Mouse (Mus musculus): ENCODE results near the gene Hexim1.
A peak's percentile ranks its signal among the peaks of the same experiment; 100 is the strongest.

The Hexim1 gene

DNA sequence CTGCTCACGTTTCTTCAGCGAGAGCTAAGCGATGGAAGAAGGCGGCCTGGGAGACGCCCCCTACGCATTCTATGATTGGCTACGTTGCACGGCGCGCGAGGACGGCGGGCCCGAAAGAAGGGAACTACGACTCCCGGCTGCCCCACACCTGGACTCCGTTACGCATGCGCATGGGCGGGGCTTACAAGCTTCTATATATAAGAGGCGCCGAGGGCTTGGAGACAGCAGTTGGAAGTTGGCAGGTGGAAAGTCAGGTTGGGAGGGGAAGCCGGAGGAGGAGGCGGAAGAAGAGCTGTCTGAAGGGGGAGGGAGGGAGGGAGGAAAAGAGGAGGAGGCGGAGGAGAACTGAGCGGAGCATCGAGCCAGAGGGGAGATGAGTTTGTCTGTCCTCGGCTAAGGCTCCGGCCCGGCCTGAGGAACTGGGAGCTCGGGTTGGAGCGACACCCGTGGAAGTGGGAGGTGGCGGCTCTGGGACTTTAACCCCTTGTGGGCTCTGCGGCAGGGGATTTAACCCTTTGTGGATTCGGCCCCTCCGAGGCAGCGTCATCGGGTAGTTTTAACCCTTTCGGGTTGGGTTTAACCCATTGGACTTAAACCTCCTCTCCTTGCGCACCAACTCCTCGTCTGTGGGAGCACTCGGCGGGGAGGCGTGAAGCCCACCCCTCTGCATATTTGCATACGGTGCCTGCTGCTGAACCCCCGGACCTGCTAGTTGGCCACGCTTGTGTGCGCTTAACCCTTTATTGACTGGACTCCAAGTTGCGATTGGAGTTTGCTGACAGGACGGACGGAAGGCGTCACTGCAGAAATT is at the start of gene Hexim1:
Hexim1 (plus strand) TSS at position 224 of the 811 bp plus-strand sequence.
- DNase-seq (ENCODE audit: low read depth): peak; percentile 99

DNA sequence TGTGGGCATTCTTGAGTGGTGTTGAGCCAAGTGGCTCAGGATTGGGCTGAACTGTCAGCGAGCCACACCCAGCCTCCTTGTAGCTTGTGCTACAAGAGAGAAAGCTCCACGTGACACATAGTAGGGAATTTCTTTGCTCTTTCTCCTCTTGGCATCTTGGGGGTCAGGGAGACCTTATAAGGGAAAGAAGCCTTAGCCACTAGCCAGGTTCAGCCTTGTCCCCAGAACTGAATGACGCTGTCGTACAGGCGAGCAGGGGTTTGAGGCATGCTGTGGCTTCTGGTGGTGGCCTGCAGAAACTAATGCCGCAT is 49.0 kb upstream of the Hexim1 start:
- DNase-seq (ENCODE audit: low read depth): no peak

DNA sequence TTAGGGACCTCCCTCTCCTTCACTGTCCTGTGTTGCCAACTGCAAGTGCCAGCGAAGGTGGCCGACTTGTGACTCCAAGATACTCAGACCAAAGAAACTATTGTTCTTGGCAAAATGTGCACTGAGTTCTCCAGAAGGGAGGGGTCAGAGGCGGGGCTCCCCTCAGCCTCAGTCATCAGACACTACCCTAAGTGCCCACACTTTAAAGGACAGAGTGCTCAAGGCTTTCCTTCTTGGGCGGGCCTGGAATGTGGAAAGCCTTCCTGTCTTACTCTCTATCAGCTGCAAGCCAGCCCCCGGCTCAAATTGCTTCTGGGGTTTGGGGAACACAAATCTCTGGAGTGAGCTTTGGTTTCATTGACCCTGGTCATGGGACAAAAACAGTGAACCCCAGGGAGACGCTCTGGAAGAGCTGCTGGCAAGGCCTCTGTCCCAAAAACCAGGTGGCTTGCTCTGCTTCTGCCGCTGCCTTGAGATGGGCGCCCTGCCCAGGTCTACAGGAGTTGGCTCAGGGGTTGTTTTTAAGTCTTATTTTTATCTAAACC is 48.5 kb upstream of the Hexim1 start:
- no peak for DNase-seq (ENCODE audit: low read depth)

DNA sequence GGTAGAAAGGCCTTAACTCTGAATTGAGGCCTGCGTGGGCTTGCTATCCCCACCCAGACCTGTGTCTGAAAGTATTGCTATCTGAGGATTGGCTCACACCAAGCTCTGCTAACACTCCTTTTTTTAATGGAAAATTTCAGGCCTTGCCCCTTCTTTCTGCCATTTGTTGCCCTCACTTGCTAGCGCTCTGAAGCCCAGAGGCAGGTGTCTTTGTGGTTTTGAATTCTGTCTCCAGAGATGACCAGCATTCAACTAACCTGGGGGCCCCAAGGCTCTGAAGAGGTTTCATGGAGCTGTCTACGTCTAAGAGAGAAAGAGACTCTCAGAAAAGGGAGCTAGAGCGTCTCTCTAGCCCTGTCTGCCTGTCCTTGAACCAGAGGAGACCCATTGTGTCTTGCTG is 47.8 kb upstream of the Hexim1 start:
- no peak for DNase-seq (ENCODE audit: low read depth)

DNA sequence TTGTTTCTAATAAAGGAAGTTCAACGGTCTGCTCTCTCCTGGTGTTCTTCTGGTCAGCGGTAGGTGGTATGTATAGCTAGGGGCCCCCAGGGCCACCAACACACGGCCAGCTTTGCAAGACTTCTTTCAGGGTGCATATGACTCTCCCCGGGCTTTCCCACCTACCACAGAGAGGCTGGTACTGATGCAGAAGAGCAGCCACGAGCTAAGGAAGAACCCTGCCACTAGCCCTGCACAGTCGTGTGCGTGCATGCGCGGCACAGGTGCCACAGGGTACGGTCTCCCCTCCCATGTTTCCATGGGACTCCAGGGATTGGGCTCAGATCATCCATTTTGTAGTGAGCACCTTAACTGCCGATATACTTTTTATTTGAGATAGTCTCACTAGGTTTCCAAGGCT is 47.1 kb upstream of the Hexim1 start:
- no peak for DNase-seq (ENCODE audit: low read depth)

DNA sequence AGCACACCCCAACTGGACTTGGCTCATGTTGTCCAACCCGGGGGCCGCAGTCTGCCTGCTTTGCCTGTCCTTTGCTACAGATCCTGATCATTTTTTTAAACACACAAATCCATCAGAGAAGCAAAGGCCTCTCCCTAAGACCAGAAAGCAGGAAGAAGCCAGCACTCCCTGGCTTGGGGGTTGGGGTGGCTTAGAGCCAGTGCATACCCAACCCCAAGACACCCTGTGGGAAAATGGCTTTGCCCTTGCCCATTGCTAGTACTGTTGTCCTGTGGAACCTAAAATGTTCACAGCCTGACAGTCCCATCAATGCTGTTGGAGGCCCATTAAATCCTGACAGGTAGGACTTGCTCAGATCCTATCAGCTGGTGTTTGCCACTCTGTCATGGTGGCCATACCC is 46.3 kb upstream of the Hexim1 start:
- DNase-seq (ENCODE audit: low read depth): no peak

DNA sequence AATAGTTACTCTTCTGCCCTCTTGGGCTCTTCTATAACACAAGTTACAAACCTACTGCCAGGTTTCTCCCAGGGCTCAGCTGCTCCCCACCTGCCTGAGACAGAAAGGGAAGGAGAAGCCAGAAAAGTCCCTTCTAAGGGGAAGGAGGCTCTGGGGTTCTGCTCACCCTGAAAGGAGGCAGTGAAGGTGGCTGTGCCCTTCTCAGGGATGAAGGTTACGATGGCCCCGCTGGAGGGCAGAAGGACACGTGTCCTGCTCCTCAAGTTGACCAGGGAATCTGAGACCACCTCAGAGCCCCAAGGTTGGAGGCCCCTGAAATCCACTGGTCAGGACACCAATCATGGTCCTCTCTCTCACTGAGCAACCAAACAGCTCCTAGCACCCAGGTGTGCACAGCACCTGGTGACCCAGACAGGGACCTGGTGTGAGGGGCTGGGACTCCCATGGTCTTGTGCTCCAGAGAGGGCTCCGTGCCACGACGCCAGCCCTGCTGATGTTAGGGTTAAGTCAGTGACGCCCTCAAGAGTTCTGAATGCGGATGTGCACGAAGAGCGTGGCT is 45.6 kb upstream of the Hexim1 start:
- DNase-seq (ENCODE audit: low read depth): no peak

DNA sequence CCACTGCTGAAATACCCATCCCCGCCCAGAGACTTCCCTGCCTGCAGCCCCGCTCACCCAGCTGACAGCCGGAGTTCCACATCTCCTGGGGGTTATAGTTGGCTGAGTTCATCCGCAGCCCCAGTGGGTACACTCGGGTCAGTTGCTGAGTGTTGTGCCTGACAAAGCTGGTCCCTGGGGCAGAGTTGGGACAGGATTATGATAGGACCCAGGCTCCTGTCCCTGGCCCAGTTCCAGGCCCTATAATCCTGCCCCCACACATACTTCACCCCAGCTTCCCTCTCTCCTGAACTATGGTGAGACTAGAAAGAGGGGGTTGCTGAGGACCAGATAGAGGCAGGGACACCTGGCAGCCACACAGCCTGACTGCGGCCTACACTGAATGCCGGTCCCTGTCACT is 42.4 kb upstream of the Hexim1 start:
- DNase-seq (ENCODE audit: low read depth): no peak

DNA sequence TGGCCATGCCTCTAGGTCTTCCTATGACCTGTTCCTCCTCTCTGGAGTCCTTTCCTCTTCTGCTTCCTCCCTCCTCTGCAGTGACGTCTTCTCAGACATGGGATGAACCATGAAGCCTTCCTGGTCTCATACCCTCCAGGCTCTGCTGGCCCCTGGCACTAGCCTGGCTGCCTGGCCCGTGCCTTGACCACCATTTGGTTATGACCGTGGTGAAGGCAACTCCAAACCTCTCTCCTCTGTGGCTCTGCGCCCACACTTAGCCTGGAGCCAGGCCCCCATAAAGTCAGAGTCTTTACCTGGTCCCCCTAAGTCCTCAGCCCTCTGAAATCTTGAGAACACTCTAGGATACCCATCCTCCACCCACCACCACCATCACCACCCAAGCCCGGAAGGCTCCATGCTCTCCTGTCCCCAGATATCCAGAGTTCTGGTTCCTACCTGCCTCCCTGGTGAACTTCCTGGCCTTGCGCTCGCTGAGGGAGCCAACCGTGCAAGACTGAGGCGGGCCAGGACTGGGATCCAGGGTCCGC is 41.8 kb upstream of the Hexim1 start:
- no peak for DNase-seq (ENCODE audit: low read depth)

DNA sequence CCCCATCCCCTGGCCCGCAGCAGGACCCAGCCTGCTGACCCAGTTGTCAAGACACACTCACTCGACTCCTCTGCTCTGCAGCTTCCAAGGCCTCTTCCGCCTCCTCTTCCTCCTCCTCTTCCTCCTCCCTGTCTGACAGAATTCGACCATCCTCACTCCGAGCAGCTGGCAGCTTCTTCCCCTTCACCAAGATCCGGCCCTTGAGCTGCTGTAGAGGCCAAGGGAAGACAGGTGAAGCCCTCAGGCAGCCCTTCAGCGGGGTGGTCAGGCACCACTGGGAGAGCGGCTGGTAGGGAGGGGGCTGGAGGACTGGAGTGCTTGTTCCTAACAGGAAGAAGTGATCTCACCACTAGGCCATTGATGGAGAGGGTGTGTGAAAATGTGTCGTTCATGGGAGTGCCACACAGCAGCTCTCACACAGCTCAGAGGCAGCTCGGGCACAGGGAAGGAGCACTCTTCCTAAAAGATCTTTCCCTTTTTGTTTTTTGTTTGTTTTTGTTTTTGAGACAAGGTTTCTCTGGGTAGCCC is 41.2 kb upstream of the Hexim1 start:
- no peak for DNase-seq (ENCODE audit: low read depth)

DNA sequence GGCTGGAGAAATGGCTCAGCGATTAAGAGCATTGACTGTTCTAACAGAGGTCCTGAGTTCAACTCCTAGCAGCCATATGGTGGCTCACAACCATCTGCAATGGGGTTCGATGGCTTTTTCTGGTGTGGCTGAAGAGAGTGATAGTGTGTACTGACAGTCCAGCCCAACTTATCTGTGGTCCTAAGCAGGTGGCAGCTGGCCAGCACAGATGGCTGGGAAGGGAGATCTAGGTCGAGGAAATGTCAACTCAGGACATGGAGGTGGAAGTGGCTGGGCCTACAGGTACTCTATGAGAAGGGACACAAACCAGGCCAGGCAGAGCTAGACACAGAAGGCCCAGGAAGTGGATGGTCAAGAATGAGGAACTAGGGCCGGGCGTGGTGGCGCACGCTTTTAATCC is 40.0 kb upstream of the Hexim1 start:
- no peak for DNase-seq (ENCODE audit: low read depth)

DNA sequence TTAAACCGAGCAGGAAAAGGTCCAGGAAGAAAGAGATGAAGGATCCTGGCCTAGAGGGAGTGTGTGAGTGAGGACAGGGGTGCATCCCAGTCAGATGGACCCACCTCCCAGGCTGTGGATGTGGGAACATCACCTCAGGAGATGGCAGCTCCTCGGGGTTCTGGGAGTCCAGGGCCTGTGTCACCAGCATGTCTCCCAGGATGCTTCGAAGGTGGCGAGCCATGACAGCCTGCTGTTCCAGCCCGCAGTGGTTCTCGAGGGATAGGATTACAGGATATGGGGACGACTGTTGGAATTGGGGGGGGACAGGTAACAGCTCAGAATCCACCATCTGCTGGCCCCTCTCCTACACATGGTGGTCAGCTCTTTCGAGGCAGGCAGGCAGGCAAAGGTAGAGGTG is 39.5 kb upstream of the Hexim1 start:
- DNase-seq (ENCODE audit: low read depth): no peak

DNA sequence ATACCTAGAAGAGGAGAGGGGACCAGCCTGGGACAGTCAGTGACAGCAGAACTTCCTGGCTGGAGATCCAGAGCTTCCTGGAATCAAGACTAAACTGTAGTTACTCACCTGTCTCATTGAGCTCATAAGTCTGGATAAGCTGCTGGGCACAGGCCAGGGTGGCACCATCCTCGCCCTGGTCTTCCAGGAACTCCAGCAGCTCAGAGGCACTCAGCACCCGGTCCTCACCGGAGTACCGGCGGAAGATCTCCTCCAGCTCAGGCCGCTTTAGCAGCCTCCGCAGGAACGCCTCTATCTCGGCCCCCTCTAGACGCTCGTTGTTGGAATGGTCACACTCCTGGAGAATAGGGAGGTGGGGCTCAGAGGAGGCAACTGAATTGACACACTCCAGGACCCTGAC is 37.9 kb upstream of the Hexim1 start:
- DNase-seq (ENCODE audit: low read depth): no peak

DNA sequence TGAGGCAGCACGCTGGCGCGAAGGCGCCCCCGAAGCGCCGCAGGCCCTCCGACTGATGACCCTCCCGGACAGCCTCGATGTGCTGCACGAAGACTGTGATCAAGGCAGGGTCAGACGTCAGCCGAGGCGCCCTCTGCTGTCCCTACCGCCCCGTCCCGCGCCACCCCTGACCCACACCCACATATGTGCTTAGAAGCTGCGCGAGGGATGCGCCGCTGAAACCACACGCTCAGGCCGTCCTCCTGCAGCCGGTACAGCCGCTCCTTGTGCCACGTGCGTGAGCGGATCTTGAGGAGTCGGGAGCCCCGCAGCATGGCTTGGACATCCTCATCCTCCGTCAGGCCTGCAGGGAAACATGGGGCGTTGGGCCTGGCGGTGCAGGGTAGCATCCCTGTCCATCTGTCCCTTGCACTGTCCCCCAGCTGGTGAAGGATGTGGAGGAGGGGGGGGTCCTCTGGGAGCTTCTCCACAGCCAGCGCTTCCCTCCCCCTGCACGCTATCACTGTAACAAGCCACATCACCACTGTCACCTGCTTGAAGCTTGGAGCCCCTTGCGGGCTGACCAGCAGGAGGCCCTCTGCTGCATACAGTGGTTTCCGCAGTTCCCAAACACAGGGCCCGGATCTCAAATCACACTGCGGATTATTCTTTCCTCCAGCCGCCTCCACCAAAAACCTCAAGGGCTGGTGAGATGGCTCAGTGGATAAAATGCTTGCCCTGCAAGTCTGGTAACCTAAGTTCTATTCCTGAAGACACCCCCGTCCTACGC is 35.5 kb upstream of the Hexim1 start:
- DNase-seq (ENCODE audit: low read depth): no peak

DNA sequence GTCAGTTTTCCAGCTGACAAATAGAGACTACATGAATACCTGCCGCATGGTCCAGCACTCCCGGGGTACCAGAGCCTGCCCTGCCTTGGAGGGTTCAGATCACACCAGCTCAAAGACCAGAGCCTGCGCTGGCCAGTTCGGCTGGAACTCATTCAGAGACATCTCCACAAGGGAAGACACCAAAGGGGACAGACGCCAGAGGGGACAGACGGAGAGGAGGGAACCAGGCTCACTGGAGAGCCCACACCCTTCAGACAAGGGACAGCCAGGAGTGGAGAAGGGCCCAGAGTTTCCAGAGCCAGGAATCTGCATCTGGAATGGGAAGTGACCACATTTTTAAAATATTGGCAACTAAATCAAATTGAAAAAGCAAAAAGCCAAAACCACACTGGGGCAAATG is 34.4 kb upstream of the Hexim1 start:
- DNase-seq (ENCODE audit: low read depth): no peak

DNA sequence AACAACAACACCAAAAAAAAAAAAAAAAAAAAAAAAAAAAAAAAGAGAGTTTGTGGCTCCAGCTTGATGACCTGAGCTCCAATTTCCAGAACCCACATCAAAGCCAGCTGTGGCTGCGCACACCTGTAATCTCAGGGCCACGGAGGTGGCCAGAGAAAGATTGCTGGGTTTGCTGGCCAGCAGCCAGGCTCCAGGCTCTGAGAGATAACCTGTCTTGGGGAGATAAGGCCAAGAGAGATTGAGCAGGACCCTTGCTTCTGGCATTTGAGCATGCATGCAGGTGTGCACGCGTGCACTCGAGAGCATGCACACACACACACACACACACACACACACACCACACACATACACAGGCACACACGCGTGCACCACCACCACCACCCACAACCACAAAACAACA is 22.7 kb upstream of the Hexim1 start:
- DNase-seq (ENCODE audit: low read depth): no peak

DNA sequence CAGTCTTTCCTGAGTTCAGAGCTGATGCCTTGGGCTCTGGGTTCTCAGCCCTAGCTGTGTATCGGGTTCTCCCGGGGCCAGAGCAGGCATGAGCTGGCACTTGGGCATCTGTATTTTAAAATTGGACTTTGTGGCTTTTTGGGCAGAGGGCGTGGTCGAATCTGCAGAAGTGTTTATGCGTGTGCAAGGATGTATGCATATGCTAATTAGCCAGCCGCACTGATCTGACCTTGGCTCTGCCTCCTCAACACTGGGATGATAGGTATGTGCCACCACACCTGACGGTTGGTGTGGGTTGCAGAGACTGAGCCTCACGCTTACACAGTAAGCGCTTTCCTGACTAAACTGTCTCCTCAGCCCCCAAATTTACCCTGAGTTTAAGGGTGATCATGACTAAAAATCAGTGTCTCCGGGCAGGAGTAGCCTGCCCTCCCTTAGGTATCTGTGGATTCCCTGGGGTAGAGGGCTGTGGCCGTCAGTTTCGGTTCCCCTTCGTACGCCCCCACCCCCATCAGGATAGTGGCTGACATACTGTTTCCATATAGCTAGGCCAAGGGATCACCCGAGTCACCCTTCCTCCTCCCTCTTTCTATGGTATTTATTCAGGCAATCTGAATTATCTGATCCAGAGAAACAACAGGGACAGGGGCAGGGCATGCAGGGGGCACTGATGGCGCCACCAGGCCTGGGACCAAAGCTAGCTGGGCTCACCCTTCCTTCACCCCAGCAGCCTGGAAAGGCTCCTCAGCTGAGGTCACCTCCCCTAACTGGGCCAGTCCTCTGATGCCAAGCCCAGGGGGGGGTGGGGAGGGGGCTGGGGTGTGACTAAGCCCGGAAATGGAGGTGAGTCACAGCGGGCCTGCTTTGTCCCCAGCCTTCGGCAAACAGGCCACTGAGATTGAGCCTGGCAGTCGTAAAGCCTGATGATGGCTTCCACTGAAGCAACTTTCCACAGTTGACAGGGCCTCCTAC is 21.9 kb upstream of the Hexim1 start:
- DNase-seq (ENCODE audit: low read depth): peak; percentile 52

DNA sequence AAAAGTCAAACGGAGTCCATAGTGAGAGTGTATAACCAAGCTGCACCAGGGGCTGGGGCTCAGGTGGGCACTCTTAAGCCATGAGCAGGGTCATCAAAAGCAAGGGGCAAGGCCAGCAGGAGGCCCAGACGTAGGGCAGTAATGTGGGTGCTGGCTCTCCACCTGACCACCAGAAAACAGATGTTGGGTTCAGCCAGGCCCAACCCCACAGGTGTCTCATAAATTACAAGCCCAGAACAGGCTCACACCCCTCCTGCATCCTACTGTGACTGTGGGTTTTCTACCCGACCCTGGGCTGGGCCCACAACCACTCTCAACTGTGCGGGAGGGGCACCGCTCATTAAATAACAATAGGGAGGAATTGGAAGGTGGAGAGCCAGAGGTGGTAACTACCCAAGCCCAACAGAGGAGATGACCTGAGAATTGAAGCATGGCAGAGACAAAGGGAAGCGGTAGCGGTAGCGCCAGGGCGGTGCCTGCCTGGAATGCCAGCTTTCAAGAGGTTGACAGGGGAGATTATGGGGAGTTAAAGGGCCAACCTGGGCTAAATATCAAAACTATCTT is 20.8 kb upstream of the Hexim1 start:
- no peak for DNase-seq (ENCODE audit: low read depth)

DNA sequence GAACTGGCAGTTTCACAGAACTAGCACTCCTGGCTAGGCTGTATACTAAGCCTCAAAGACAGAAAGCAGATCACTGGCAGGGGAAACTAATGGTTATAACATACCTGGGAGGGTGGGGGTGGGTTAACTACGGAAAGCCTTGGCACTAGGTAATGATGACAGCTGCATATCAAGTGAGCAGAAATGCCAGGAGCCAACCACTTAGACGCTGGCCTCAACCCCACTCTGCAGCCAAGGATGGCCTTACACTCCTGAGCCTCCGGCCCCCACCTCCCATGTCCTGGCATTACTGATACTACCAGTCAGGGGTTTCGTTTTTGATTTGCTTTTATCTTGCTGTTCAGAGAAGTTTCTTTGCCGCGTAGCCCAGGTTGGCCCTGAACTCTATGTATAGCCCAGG is 20.2 kb upstream of the Hexim1 start:
- DNase-seq (ENCODE audit: low read depth): no peak

DNA sequence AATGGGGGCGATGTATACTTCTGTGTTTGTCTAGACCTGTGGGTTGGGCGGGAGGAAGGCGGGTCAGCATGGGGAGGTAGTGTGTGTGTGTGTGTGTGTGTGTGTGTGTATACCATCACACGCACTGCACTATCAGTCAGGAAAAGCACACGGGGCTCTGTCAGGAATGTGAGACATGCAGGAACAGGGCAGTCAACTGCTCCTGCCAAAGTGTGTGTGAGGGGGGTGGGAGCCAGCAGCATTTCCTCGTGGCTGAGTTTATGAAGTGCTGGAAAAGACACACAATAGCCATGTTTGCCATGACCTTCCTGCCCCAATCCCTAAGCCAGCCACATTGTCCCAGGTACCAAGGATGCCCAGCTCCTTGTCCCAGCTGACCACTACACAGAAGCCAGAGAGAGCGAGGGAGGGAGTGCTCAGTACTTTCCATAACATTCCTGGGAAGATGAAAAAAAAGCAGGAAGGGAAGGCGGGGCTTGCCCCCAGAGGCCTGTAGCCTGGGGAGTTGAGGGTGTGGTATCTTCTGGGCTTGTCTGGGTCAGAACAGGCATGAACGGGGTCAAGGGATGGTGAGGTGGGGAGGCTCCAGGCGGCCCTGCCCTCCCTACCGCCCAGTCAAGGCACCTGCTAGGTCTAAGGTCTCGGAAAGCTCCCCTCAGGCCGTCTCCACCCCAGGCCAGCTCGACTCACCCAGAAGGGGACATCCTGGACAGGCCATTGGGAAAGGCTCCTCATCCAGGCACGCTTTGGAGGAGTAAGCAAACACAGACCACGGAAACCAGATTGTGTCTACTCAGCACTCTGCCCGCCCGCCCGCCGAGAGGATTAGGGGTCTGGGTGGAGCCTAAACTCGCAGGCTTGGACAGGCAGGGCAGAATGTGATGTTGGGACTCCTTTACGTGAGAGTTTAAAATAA is 18.8 kb upstream of the Hexim1 start:
- DNase-seq (ENCODE audit: low read depth): no peak

All from fibroblast of lung, adult 2 months (primary cell).